Mouse (Mus musculus): ENCODE measurements around the gene Irs1. TPM values are rescaled to one million over a fixed set of nuclear protein-coding genes. Genes with fewer than 3 reads are reported as not detected.
A peak's percentile ranks its signal among the peaks of the same experiment; 100 is the strongest.

Gene Irs1
- polyA plus RNA-seq, 1 experiment from 2014 or later = 1.4 TPM

DNA sequence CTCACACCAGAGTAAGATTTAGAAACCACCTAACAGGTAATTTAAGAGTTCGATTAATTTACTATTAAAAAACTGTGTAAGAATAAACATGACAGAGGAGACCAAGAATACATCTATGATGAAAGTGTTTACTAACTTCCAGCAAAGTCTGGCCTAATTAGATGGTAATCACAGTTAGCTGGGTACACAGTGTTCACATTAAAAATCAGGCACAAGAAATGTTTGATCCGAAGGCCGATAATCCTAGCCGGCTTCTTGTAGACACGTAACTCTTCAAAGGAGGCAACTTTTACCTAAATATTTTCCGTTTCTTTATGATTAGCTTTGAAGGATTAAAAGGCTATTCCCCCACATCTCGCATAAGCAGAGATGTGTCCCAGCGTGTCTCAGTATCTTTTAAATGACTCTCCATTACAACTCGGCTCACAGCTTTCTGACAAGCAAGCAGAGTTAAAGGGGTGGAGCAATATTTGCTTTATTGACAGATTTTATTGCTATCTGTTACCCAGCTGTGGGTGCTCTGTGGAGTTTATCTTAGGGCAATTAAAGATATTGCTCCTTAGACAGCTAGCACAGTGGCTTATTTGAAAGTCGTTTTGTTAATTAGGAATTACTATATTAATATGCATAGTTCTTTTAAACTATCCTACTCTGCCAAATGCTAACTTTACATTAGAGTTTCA is 102.5 kb downstream of the Irs1 start:
- Histone ChIP-seq H3K9me3 (ENCODE audit: low read length) (no peaks in the 10 kb centered on the region), H3K4me2 (ENCODE audit: low read depth, low read length) (no peak overlapping the region), H3K9ac (replicated peaks) (no peak overlapping the region), H3K4me3 (ENCODE audit: low read depth, low read length) (no peak overlapping the region), H3K36me3 (replicated peaks; ENCODE audit: insufficient read depth, low read length) (no peaks in the 10 kb centered on the region), H3K4me1 (ENCODE audit: insufficient read depth) (peaks cover 7% of the 10 kb centered on the region; the same call in 1 of the 2 replicates), H3K27ac (ENCODE audit: low read depth) (no peak overlapping the region), H3K27me3 (ENCODE audit: insufficient read depth, low read length) (no peaks in the 10 kb centered on the region)
- no peak for DNase-seq
- TF ChIP-seq CTCF (IDR thresholded peaks at IDR 0.05; ENCODE audit: low read depth) = no peak
- TF ChIP-seq EP300 (IDR thresholded peaks at IDR 0.05; ENCODE audit: low read depth) = no peak
- 71% methylated on average over 10 of the region's 10 CpGs for WGBS (ENCODE audit: insufficient replicate concordance)
- no peak for ATAC-seq

DNA sequence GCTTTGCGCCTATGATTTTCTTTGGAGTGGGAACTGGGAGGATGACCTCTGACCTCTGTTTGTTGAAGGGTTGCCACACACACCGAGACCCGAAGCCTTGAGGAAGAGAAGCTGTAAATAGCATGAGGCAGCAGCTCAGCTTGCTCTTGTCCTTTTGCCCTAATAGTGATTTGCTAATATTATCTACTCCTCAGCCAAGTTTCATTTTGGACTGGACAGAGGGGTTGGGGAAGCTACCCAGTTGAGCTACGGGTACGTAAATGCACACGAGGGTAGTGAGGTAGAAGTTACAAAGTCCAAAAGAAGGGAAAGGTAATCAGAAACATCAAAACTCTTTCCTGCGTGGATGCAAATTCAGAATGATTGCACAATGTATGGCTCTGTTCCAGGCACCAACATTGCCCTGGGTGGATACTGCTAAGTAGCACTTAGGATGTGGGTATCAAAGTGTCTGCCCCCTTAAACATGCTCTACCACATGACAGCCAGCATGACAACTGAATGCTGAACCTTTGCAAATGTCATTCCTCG is 107.2 kb downstream of the Irs1 start:
- Histone ChIP-seq H3K36me3 (replicated peaks; ENCODE audit: insufficient read depth, low read length) (no peaks in the 10 kb centered on the region), H3K4me3 (ENCODE audit: low read depth, low read length) (no peak overlapping the region), H3K9ac (replicated peaks) (no peak overlapping the region), H3K9me3 (ENCODE audit: low read length) (no peaks in the 10 kb centered on the region), H3K27me3 (ENCODE audit: insufficient read depth, low read length) (no peaks in the 10 kb centered on the region), H3K4me2 (ENCODE audit: low read depth, low read length) (no peak overlapping the region), H3K4me1 (ENCODE audit: insufficient read depth) (0 out of 2 replicates have a peak, but pooled peaks cover 3% of the 10 kb centered on the region), H3K27ac (ENCODE audit: low read depth) (peak overlapping the region; percentile 83)
- DNase-seq (peak; percentile 52), ATAC-seq (peak; percentile 94)
- WGBS (ENCODE audit: insufficient replicate concordance) = 51% methylated on average over 8 of the region's 8 CpGs
- peak; percentile 79 for TF ChIP-seq EP300 (IDR thresholded peaks at IDR 0.05; ENCODE audit: low read depth)
- no peak for TF ChIP-seq CTCF (IDR thresholded peaks at IDR 0.05; ENCODE audit: low read depth)

Other genes starting within 250 kb of the Irs1 start
- gene Gm9747, start 58.3 kb downstream of the Irs1 start, polyA plus RNA-seq (2015; fragmentation: Nextera tagmentation; extraction: Ambion mirVana) = 3.4 and 3.9 TPM in 2 replicates
- gene Rhbdd1, start 25.0 kb upstream of the Irs1 start, polyA plus RNA-seq (2015; fragmentation: Nextera tagmentation; extraction: Ambion mirVana) = 4.7 and 5.9 TPM in 2 replicates

Data from liver, postnatal 0 days (tissue).